Mouse (Mus musculus) cerebellum, postnatal 25 days (tissue): Measurements from ENCODE around the gene Slf2.

Experiments used
- DNase-seq, 2 experiments: peaks; one replicate each; pipeline ENCODE4 v3.0.0; 2021; ENCODE audit warnings: mixed read lengths in 2 of 2

Gene Slf2

DNA sequence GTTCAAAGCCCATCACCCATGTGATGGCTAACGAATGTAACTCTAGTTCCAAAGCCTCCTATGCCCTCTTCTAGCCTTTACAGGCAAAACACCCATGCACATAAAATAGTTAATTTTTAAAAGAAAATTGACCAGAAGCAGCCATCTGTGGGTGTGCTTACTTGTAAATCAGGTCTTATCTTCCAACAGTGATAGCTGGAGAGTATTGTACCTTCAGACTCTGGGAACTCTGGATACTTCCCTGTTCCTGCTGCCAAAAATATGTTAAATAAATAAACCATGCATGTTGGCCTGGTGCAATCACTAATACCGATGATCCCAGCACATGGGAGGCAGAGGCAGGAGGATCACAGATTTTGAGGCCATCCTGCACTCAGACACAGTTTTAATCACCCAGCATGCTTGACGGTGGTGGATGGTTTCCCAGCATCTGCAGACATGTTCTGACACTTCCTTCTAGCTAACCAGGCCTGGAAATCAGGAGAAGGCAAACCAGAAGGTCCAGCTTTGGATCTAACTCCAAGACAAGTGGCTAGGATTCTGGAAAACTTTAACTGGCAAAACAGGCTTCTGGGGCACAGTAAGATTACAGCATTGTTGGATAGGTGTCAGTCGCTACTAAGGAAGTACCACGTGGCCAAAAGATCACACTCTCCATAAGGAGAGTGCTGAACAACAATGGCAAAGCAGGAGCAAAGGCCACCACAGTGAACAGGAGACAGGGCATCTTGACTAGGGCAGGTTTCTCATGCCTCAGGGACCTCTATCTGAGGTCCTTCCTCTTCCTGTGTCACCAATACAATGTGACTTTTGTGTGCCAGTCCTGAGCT is 54.4 kb downstream of the Slf2 start:
- no peak for DNase-seq

- DNase-seq, result no peak
Measured at GRCm38 (mm10) chr19:44987004-44987403, 56.1 kb downstream of the Slf2 start.

DNA sequence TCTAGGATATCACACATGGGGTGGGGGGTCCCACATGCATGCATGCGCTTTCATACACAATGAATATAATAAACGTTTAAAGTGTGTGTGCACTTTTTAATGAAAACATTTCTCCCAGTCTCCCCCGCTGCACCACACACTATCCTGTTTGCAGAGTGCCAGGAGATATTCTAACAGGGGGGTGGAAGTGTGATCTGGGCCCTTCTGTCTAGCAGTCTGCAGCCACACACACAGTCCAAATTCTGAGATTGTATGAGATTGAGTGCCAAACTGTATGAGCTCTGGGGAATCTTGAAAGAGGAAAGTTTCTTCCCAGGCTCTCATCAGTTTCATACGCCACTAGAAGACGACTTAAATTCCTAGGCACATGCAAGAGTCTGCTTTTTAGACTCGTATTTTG is 56.9 kb downstream of the Slf2 start:
- DNase-seq, result no peak

- no peak for DNase-seq
Measured at GRCm38 (mm10) chr19:44988321-44988720, 57.4 kb downstream of the Slf2 start.

DNA sequence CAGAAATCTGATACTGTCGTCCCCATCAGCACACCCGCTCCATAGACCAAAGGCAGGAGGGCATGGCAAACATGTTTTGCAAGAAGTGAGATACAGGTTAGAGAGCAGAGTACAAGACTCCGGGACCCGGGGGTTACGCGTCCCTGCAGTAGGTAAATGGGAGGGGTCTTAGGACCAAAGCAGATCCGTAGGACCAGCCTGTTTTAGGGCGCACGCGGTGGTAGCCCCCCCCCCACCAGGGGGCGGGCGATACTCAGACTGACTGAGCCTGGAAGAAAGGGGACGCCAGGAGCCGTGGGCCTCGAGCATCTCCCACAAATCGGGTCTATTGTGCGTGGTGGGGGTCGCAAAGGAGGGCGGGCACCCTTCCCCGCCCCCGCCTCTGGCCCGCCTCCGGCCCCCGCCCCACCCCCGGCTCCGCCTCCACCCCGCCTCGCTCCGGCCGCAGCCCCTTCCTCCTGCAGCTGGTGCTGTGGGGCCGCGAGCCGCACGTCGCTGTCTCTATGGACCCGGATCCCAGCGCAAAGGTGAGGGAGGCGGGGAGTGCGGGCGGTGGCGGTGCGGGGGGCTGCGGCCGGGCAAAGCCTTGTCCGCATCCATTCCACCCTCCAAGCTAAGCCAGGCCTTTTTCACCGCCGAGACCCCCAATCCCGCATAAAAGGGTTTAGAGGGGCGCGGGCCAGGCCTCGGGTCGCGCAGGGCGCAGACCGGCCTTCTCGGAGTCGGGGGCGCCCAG is 58.0 kb downstream of the Slf2 start, which contains the start of gene Sema4g:
Sema4g (plus strand) TSS at position 271 of the 736 bp plus-strand sequence.
- peak; percentile 63 to 70 for DNase-seq

DNA sequence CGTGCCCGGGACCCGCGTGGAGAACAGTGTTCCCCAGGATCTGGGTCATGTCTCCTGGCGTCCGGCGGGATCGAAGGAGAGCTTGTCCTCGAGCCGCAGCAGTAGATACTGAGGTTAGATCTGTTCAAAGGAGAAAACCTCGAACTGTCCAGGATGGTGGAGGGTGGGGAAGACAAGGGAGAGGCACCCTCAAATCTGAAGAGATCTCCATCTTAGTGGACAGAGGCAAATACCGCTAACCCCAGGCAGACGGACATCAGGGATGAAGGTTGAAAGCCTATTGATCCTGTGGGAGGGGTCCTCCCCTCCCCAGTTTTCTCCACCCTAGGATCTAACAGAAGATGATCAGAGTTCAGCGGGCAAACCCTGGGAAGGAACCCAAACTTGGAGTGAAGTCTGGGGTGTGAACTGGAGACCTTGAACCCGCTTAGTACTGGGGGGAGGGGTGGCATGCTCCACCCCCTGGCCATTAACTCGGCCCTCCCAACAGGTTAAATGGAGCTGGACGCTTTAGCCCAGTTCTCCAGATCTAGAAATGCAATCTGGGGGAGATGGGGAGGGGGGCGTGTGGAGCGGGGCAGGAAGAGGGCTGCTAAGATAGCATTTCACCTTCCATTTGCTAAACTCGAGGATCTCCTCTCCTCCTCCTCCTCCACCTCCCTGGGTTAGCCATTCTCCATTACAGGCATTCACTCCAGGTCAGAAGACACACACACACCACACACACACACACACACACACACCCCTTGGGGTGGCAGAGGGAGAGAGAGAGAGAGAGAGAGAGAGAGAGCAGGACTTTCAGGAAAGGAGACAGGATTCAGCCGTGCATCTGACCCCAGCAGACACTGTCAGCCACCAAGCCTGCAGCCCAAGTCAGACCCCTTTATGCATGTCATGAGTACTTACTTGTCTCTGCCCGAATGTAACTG is 58.9 kb downstream of the Slf2 start:
- peak in 1 of 2 experiments; percentile 58 for DNase-seq

DNA sequence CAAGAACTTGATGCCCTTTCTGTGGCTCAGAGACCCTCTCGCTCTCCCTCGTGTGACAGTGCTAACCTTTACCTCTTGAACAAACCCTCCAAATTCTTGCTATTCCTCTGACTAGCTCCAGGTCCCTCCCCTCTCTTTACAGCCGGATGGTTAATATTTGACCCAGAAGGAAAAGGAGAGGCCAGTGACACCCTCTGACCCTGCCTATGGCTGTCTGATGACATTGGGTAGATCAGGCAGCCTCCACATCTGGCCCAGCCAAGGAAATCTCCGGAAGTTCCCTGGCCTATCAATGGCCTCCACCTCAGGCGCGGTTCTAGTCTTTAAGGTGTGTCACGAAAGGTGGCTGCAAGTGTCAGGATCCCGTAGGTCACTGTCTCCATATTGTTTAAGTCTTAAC is 60.1 kb downstream of the Slf2 start:
- no peak for DNase-seq

DNA sequence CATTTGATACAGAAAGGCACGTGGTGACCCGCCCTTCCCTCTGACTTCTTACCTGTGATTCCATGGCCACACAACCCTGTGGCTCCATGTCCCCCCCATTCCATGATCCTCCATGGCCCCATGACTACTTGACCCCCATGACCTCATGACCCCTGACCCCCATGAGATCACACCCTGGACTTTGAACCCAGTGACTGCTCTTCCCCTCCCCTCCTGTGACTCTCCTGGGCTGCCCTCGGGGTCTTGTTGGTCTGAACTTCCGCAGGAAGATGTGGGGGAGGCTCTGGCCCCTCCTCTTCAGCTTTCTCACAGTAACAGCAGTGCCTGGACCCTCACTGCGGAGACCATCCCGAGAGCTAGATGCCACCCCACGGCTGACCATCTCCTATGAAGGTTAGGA is 61.3 kb downstream of the Slf2 start:
- DNase-seq, result peak in 1 of 2 experiments; percentile 4

DNA sequence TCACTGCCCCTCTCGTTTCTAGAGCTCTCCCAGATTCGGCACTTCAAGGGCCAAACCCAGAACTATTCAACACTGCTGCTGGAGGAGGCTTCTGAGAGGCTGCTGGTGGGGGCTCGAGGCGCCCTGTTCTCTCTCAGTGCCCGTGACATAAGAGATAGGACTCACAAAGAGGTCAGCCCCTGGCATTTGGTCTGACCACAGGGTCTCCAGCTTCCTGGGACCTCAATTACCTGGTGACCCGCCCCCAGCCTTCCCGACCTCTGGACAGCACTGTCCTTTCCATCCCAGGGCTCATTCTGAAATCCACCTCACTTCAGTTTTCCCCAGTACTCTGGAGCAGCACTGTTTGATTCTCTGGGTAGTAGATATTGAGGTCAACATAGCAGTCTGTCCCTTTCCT is 61.8 kb downstream of the Slf2 start:
- DNase-seq, result no peak

DNA sequence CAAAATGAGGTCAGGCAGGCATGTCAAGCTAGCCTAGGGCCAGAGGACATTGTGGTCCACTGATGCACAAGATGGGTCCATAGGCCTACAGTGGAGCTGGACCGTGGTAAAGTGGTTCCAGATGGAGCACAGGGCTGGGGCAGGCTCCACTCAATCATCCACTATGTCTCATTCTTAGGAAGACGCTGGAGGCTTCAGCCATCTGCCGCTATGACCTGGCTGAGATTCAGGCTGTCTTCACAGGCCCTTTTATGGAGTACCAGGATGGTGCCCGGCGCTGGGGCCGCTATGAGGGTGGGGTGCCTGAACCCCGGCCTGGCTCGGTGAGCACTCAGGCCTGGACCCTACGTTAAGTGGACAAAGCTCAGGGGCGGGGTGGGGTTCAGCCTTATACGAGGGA is 66.8 kb downstream of the Slf2 start:
- peak in 1 of 2 experiments; percentile 50 for DNase-seq

GRCm38 (mm10) chr19:44999647-45000046 is 68.7 kb downstream of the Slf2 start:
- no peak for DNase-seq

GRCm38 (mm10) chr19:45002301-45002700 is 71.3 kb downstream of the Slf2 start:
- no peak for DNase-seq

- no peak for DNase-seq
Measured at GRCm38 (mm10) chr19:45003740-45004516, 73.0 kb downstream of the Slf2 start.

DNA sequence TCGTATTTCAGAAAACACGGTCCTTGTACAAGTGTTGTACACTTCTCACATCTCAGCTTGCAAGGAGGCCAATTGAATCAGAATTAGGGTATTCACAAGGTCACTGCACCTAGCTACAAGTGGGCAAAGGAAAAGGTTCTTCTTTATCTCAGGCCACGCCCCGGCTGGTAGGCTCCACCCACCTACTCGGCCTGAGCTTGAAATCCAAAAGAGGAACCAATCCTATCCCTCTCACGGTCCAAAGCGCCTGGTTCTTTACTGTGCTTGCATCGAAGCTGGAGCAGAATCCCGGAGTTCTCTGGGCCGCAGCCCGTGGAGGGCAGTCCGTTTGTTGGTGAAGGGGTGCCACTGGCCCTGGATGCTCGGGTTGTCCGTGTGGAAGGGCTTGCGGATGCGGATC is 74.5 kb downstream of the Slf2 start, which contains the start of gene Twnk:
Twnk (plus strand) TSS at position 220 of the 400 bp plus-strand sequence.
- no peak for DNase-seq

- DNase-seq, result peak; percentile 98 to 99
Measured at GRCm38 (mm10) chr19:45005957-45006712, 75.2 kb downstream of the Slf2 start, which contains the start of gene Mrpl43. Gene Mrpl43 (minus strand): TSS chr19:45006442.

DNA sequence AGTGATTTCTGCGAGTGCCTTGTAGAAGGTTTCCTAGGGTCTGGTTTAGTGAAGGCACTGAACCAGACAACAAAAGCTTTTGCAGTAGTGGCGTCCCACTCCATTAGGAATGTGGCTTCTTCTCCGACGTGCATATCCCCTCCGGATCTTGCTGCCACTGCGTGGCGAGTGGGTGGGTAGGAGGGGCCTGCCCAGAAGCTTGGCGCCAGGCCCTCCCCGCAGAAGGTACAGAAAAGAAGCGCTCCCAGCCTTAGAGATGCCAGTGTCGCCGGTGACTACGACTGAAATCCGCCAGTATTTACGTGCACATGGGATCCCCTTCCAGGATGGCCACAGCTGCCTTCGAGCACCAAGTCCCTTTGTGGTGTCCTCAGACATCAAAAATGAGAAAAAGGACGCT is 76.1 kb downstream of the Slf2 start:
- peak in 1 of 2 experiments; percentile 32 for DNase-seq

DNA sequence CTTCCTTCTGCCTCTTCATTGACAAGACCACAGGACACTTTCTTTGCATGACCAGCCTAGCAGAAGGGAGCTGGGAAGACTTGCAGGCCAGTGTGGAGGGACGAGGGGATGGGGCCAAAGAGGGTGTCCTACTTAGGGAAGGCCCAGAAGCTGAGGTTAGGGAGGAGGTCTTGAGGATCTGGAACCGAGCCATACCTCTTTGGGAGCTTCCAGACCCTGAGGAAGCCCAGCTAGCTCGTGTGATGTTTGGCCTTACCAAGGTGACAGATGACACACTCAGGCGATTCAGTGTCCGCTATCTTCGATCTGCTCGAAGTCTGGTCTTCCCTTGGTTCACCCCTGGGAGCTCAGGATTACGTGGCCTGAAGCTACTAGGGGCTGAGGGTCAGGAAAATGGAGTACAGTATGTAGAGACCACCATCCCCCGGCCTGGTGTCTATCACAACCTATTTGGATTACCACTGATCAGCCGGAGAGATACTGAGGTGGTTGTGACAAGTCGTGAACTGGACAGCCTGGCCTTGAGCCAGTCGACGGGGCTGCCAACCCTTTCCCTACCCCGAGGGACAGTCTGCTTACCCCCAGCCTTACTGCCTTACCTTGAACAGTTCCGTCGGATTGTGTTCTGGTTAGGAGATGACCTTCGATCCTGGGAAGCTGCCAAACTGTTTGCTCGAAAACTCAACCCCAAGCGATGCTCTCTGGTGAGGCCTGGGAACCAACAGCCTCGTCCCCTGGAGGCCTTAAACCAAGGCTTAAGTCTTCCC is 76.7 kb downstream of the Slf2 start:
- no peak for DNase-seq

DNA sequence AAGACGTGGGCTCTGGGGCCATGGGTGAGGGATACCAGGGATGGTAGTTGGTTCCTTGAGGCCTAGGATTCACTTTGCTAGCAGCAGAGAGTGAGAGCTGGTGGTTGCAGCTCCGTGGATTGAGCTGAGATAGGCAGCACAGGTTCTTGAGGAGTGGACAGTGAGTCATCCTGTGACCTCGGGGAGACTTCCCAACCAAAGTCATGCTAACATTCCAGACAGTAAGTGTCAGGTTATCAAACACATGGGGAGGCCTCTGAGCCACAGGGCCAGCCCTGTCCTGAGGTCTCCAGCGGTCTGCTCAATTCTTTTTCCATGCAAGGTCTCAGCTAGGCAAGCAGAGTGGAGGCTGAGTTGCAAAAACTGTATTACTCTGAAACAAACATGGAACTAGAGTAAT is 79.7 kb downstream of the Slf2 start:
- DNase-seq, result no peak

GRCm38 (mm10) chr19:45012219-45012618 is 81.3 kb downstream of the Slf2 start:
- DNase-seq, result peak in 1 of 2 experiments; percentile 20

GRCm38 (mm10) chr19:45012636-45013035 is 81.7 kb downstream of the Slf2 start:
- DNase-seq, result peak in 1 of 2 experiments; percentile 44
